Mouse (Mus musculus): ENCODE data around the gene Gm2974.
"Not testable (repeated sequence)": the region's sequence is repeated elsewhere in the genome, so short reads cannot be mapped to it uniquely, and the experiment has no call there.

GRCm38 (mm10) chr14:4182491-4183210 lies at the start of gene Gm2974:
- TF ChIP-seq POLR2A (IDR thresholded peaks at IDR 0.05; ENCODE audit: borderline replicate concordance, insufficient read depth, low read length); CTCF (IDR thresholded peaks at IDR 0.05; ENCODE audit: borderline replicate concordance, insufficient read depth, low read depth, low read length): not testable (repeated sequence)
